Mouse (Mus musculus) embryonic fibroblast, embryonic 13.5 days (primary cell): Measurements from ENCODE around the gene Grrp1.

Experiments
- CTCF ChIP-seq: IDR thresholded peaks from 2 replicates; pipeline ENCODE4 v1.5.1; 2011; ENCODE audit warnings: mild to moderate bottlenecking, control low read depth, low read length, moderate library complexity, borderline replicate concordance; ENCODE audit not compliant: insufficient read depth
- POLR2A ChIP-seq: IDR thresholded peaks from 2 replicates; pipeline ENCODE4 v1.6.1; 2011; ENCODE audit warnings: low read depth, mild to moderate bottlenecking, control low read depth, low read length, moderate library complexity

DNA sequence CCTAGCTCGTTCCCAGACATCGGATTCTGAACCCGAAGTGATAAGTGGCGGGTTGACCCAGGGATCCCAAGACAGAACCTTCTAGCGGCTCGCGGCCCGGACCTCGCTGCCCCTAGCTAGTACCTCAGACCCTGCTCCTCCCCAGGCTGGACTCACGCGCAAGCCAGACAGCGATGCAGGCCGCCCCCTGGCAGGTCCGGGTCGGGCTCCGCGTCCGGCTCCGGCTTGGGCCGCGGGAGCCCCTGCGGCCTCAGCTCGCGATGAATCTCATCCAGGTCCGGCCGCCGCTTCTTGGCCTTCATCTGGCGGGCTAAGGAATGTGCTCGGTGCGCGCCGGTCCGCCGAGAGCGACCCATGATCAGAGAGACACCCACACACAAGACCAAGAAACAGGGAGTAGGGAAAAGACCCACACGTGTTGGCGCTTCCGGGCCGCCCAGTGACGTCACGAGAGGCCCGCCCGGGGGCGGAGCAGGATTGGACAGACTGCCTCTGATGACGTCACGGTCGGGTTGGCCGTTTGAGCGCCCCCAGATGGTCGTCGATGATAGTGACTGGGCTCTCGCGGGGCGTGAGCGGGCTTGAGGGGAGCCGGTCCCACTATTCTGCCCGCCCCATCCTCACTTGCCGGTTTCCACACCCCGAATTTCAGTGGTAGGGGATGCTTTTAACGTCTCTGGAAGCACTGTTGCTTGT is 8.6 kb downstream of the Grrp1 start, which contains the start of gene Zfp593:
- TF ChIP-seq CTCF, result peak; percentile 71
- TF ChIP-seq POLR2A, result peak; percentile 81
